In the genomic region with DNA sequence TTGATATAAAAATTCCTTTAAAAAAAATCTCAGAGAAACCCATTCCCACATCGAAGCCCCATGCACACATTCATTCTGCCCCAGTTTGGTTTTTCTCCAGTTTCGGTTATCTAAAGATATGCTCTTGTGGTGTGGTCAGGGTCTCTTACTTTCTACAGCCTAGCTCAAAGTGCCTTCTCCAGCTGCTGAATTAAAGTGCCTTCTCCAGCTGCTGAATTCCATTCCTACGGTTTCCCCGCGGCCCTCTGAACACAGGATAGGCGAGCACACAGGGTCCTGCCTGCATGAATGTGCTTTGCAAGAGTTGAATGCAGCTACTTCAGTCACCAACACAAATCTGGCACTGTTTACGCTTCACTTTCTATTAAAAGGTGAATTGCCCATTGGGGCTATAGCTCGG, we compare ENCODE assay signal across 7 mouse cellular contexts. TPM values are rescaled to one million over a fixed set of nuclear protein-coding genes. Genes with fewer than 3 reads are reported as not detected.
DNase-seq lines count a peak whose midpoint lies in the region; ATAC-seq and TF ChIP-seq lines count a peak whose summit lies in the region.

No protein-coding gene starts in this region.

- no peaks in the 10 kb centered on the region for H3K4me1 ChIP-seq in lung, embryonic 14.5 days (ENCODE audit: insufficient read depth)
- peaks cover 8% of the 10 kb centered on the region; the same call in 1 of the 2 replicates for H3K4me1 ChIP-seq in heart, postnatal 0 days (ENCODE audit: control insufficient read depth, insufficient read depth)
- peaks cover 22% of the 10 kb centered on the region for H3K4me1 ChIP-seq in liver, embryonic 12.5 days
- no peaks in the 10 kb centered on the region for H3K4me1 ChIP-seq in stomach, embryonic 15.5 days
- H3K4me1 ChIP-seq in thymus, adult 2 months (replicated peaks; ENCODE audit: control insufficient read depth, insufficient read depth, low read length), result peaks cover 2% of the 10 kb centered on the region

- H3K9ac ChIP-seq in lung, embryonic 14.5 days, result no peak overlapping the region
- H3K9ac ChIP-seq in heart, postnatal 0 days (replicated peaks; ENCODE audit: low read depth, low read length), result no peak overlapping the region
- H3K9ac ChIP-seq in liver, embryonic 12.5 days, result no peak overlapping the region
- H3K9ac ChIP-seq in stomach, embryonic 15.5 days, result no peak overlapping the region

- WGBS in lung, embryonic 14.5 days, result 31% methylated on average over 8 of the region's 8 CpGs
- WGBS in heart, postnatal 0 days, result 52% methylated on average over 8 of the region's 8 CpGs
- WGBS in liver, embryonic 12.5 days (ENCODE audit: insufficient replicate concordance), result 48% methylated on average over 8 of the region's 8 CpGs
- WGBS in stomach, embryonic 15.5 days, result 31% methylated on average over 8 of the region's 8 CpGs
- 85% methylated on average over 8 of the region's 8 CpGs for WGBS in thymus, adult 2 months

- H3K4me2 ChIP-seq in lung, embryonic 14.5 days, result peak overlapping the region; percentile 76
- peak overlapping the region; percentile 73; the same call in 1 of the 2 replicates for H3K4me2 ChIP-seq in heart, postnatal 0 days (ENCODE audit: low read depth, low read length)
- peak overlapping the region; percentile 98 for H3K4me2 ChIP-seq in liver, embryonic 12.5 days
- peak overlapping the region; percentile 88 for H3K4me2 ChIP-seq in stomach, embryonic 15.5 days

- TF ChIP-seq POLR2A in thymus, adult 2 months (IDR thresholded peaks at IDR 0.05; ENCODE audit: control insufficient read depth, extremely low read depth, insufficient read depth, low read length, poor library complexity), result no peak

- H3K36me3 ChIP-seq in lung, embryonic 14.5 days (ENCODE audit: insufficient read depth), result no peaks in the 10 kb centered on the region
- H3K36me3 ChIP-seq in heart, postnatal 0 days (replicated peaks; ENCODE audit: control insufficient read depth, insufficient read depth, low read length), result no peaks in the 10 kb centered on the region
- no peaks in the 10 kb centered on the region for H3K36me3 ChIP-seq in liver, embryonic 12.5 days
- no peaks in the 10 kb centered on the region for H3K36me3 ChIP-seq in stomach, embryonic 15.5 days
- H3K36me3 ChIP-seq in thymus, adult 2 months (ENCODE audit: control insufficient read depth, insufficient read depth, low read length), result no peaks in the 10 kb centered on the region

- DNase-seq in lung, embryonic 14.5 days, result peak; percentile 58
- no peak for DNase-seq in lung, postnatal 25 days (ENCODE audit: low spot score)
- DNase-seq in heart, postnatal 0 days (ENCODE audit: low spot score), result no peak
- DNase-seq in retina, postnatal 1 day, result no peak
- DNase-seq in thymus, adult 2 months, result no peak

- TF ChIP-seq CTCF in lung, embryonic 14.5 days (IDR thresholded peaks at IDR 0.05; ENCODE audit: low read depth), result no peak
- TF ChIP-seq CTCF in heart, postnatal 0 days (IDR thresholded peaks at IDR 0.05; ENCODE audit: low read depth), result no peak
- no peak for TF ChIP-seq CTCF in thymus, adult 2 months (IDR thresholded peaks at IDR 0.05; ENCODE audit: borderline replicate concordance, control insufficient read depth, extremely low read depth, insufficient read depth, low read length, poor library complexity)

- no peak overlapping the region for H3K27ac ChIP-seq in lung, embryonic 14.5 days (ENCODE audit: low read depth)
- no peak overlapping the region for H3K27ac ChIP-seq in heart, postnatal 0 days (ENCODE audit: low read depth)
- H3K27ac ChIP-seq in liver, embryonic 12.5 days, result no peak overlapping the region
- H3K27ac ChIP-seq in stomach, embryonic 15.5 days, result peak overlapping the region; percentile 95; the same call in 1 of the 2 replicates
- no peak overlapping the region for H3K27ac ChIP-seq in thymus, adult 2 months (ENCODE audit: control insufficient read depth, insufficient read depth, low read length)

- H3K4me3 ChIP-seq in lung, embryonic 14.5 days (ENCODE audit: low read depth, low read length), result peak overlapping the region; percentile 86; the same call in 1 of the 2 replicates
- peak overlapping the region; percentile 87; the same call in 1 of the 2 replicates for H3K4me3 ChIP-seq in heart, postnatal 0 days (ENCODE audit: low read depth, low read length)
- H3K4me3 ChIP-seq in liver, embryonic 12.5 days, result peak overlapping the region; percentile 82
- peak overlapping the region; percentile 75; the same call in 1 of the 2 replicates for H3K4me3 ChIP-seq in stomach, embryonic 15.5 days (replicated peaks)
- H3K4me3 ChIP-seq in thymus, adult 2 months (ENCODE audit: control insufficient read depth, insufficient read depth, low read length), result no peak overlapping the region

- no peak for ATAC-seq in lung, embryonic 14.5 days (ENCODE audit: insufficient read depth)
- no peak for ATAC-seq in heart, postnatal 0 days (ENCODE audit: insufficient read depth, low read depth)
- no peak for ATAC-seq in liver, embryonic 12.5 days
- ATAC-seq in stomach, embryonic 15.5 days (ENCODE audit: insufficient read depth, low FRiP score, low read depth), result no peak

- no peaks in the 10 kb centered on the region for H3K27me3 ChIP-seq in lung, embryonic 14.5 days (ENCODE audit: insufficient read depth, low read length)
- no peaks in the 10 kb centered on the region for H3K27me3 ChIP-seq in heart, postnatal 0 days (ENCODE audit: control insufficient read depth, insufficient read depth, low read length)
- H3K27me3 ChIP-seq in liver, embryonic 12.5 days (replicated peaks), result peaks cover 25% of the 10 kb centered on the region
- no peaks in the 10 kb centered on the region for H3K27me3 ChIP-seq in stomach, embryonic 15.5 days (replicated peaks)
- no peaks in the 10 kb centered on the region for H3K27me3 ChIP-seq in thymus, adult 2 months (ENCODE audit: control insufficient read depth, insufficient read depth, low read length)

- no peak for TF ChIP-seq EP300 in heart, postnatal 0 days (IDR thresholded peaks at IDR 0.05; ENCODE audit: low read depth)

- H3K9me3 ChIP-seq in lung, embryonic 14.5 days (ENCODE audit: low read depth, low read length), result no peaks in the 10 kb centered on the region
- no peaks in the 10 kb centered on the region for H3K9me3 ChIP-seq in heart, postnatal 0 days (replicated peaks; ENCODE audit: control insufficient read depth, low read length)
- H3K9me3 ChIP-seq in liver, embryonic 12.5 days (replicated peaks), result no peaks in the 10 kb centered on the region
- H3K9me3 ChIP-seq in stomach, embryonic 15.5 days, result no peaks in the 10 kb centered on the region

RNA-seq across cellular contexts. Expression of a gene that starts 0.6 kb away (rescaled TPM):
- 23.8 and 23.9 TPM in 2 replicates for polyA plus RNA-seq in lung, embryonic 14.5 days (2014; fragmentation: Nextera tagmentation; extraction: Ambion mirVana)
- total RNA-seq in heart, postnatal 0 days (2014; rRNA removed; ENCODE audit: low replicate concordance), result 59.7 and 60.6 TPM in 2 replicates
- 11.8 TPM in 2 replicates for polyA plus RNA-seq in heart, postnatal 0 days (2015; fragmentation: Nextera tagmentation; extraction: Ambion mirVana)
- 18.4 and 19.2 TPM in 2 replicates for polyA plus RNA-seq in liver, embryonic 12.5 days (2016; fragmentation: Nextera tagmentation; extraction: Ambion mirVana)
- 20.3 and 24.2 TPM in 2 replicates for polyA plus RNA-seq in stomach, embryonic 15.5 days (2015; fragmentation: Nextera tagmentation; extraction: Ambion mirVana)
- 20.7 and 23.9 TPM in 2 replicates for polyA plus RNA-seq in thymus, adult 2 months (2012; rRNA removed)

RNA-seq across cellular contexts. Expression of a gene that starts 41.0 kb away (rescaled TPM):
- polyA plus RNA-seq in lung, embryonic 14.5 days (2014; fragmentation: Nextera tagmentation; extraction: Ambion mirVana), result 1.4 and 1.5 TPM in 2 replicates
- total RNA-seq in heart, postnatal 0 days (2014; rRNA removed; ENCODE audit: low replicate concordance), result 1.1 TPM in 1 of 2 replicates, not detected in the other
- 0.58 and 0.70 TPM in 2 replicates for polyA plus RNA-seq in heart, postnatal 0 days (2015; fragmentation: Nextera tagmentation; extraction: Ambion mirVana)
- 0.20 and 0.24 TPM in 2 replicates for polyA plus RNA-seq in liver, embryonic 12.5 days (2016; fragmentation: Nextera tagmentation; extraction: Ambion mirVana)
- 1.6 and 1.7 TPM in 2 replicates for polyA plus RNA-seq in stomach, embryonic 15.5 days (2015; fragmentation: Nextera tagmentation; extraction: Ambion mirVana)
- polyA plus RNA-seq in thymus, adult 2 months (2012; rRNA removed), result 4.7 and 4.9 TPM in 2 replicates
